Mouse (Mus musculus): ENCODE results near the gene Tex2. TPM values are rescaled to one million over a fixed set of nuclear protein-coding genes. Genes with fewer than 3 reads are reported as not detected.
"Not testable (repeated sequence)": the region's sequence is repeated elsewhere in the genome, so short reads cannot be mapped to it uniquely, and the experiment has no call there.

The Tex2 gene
- total RNA-seq, 2 experiments from 2014 or later = 73.6 to 77.5 TPM

- no peak for ATAC-seq (replicated peaks; ENCODE audit: poor library complexity, severe bottlenecking)
These were observed 29.4 kb downstream of the Tex2 start for GRCm38 (mm10) chr11:106583801-106584200.

- no peak for ATAC-seq (replicated peaks; ENCODE audit: poor library complexity, severe bottlenecking)
These were observed 31.9 kb downstream of the Tex2 start for GRCm38 (mm10) chr11:106581357-106581756.

GRCm38 (mm10) chr11:106580468-106580867 is 32.8 kb downstream of the Tex2 start:
- ATAC-seq (replicated peaks; ENCODE audit: poor library complexity, severe bottlenecking) = no peak

- no peak for ATAC-seq (replicated peaks; ENCODE audit: poor library complexity, severe bottlenecking)
These were observed 33.3 kb downstream of the Tex2 start for GRCm38 (mm10) chr11:106579957-106580356.

GRCm38 (mm10) chr11:106579146-106579545 is 34.1 kb downstream of the Tex2 start:
- ATAC-seq (replicated peaks; ENCODE audit: poor library complexity, severe bottlenecking) = no peak

- not testable (repeated sequence) for ATAC-seq (replicated peaks; ENCODE audit: poor library complexity, severe bottlenecking)
These were observed 35.4 kb downstream of the Tex2 start for GRCm38 (mm10) chr11:106577624-106578355.

GRCm38 (mm10) chr11:106574456-106574855 is 38.8 kb downstream of the Tex2 start:
- ATAC-seq (replicated peaks; ENCODE audit: poor library complexity, severe bottlenecking) = no peak

- ATAC-seq (replicated peaks; ENCODE audit: poor library complexity, severe bottlenecking) = no peak
These were observed 39.6 kb downstream of the Tex2 start for GRCm38 (mm10) chr11:106573476-106574240.

- ATAC-seq (replicated peaks; ENCODE audit: poor library complexity, severe bottlenecking) = no peak
These were observed 40.3 kb downstream of the Tex2 start for GRCm38 (mm10) chr11:106572958-106573357.

- peak; percentile 60 for ATAC-seq (replicated peaks; ENCODE audit: poor library complexity, severe bottlenecking)
These were observed 41.0 kb downstream of the Tex2 start for GRCm38 (mm10) chr11:106572020-106572782.

GRCm38 (mm10) chr11:106571026-106571983 is 41.9 kb downstream of the Tex2 start:
- ATAC-seq (replicated peaks; ENCODE audit: poor library complexity, severe bottlenecking) = peak; percentile 78

GRCm38 (mm10) chr11:106568329-106568960 is 44.8 kb downstream of the Tex2 start:
- ATAC-seq (replicated peaks; ENCODE audit: poor library complexity, severe bottlenecking) = no peak

GRCm38 (mm10) chr11:106566040-106566785 is 47.0 kb downstream of the Tex2 start:
- ATAC-seq (replicated peaks; ENCODE audit: poor library complexity, severe bottlenecking) = no peak

- ATAC-seq (replicated peaks; ENCODE audit: poor library complexity, severe bottlenecking) = peak; percentile 21
These were observed 49.0 kb downstream of the Tex2 start for GRCm38 (mm10) chr11:106564261-106564660.

GRCm38 (mm10) chr11:106562707-106563106 is 50.5 kb downstream of the Tex2 start:
- ATAC-seq (replicated peaks; ENCODE audit: poor library complexity, severe bottlenecking) = peak; percentile 81

GRCm38 (mm10) chr11:106559773-106560172 is 53.5 kb downstream of the Tex2 start:
- no peak for ATAC-seq (replicated peaks; ENCODE audit: poor library complexity, severe bottlenecking)

GRCm38 (mm10) chr11:106558008-106558407 is 55.2 kb downstream of the Tex2 start:
- ATAC-seq (replicated peaks; ENCODE audit: poor library complexity, severe bottlenecking) = no peak

GRCm38 (mm10) chr11:106557398-106557797 is 55.8 kb downstream of the Tex2 start:
- ATAC-seq (replicated peaks; ENCODE audit: poor library complexity, severe bottlenecking) = no peak

GRCm38 (mm10) chr11:106556689-106557088 is 56.5 kb downstream of the Tex2 start:
- ATAC-seq (replicated peaks; ENCODE audit: poor library complexity, severe bottlenecking) = peak; percentile 38; the same call in 1 of the 2 replicates
